Mouse (Mus musculus): Measurements from ENCODE around the gene Ms4a2. TPM values are rescaled to one million over a fixed set of nuclear protein-coding genes. Genes with fewer than 3 reads are reported as not detected.

Gene Ms4a2
- polyA plus RNA-seq, 1 experiment from 2014 or later: not detected

DNA sequence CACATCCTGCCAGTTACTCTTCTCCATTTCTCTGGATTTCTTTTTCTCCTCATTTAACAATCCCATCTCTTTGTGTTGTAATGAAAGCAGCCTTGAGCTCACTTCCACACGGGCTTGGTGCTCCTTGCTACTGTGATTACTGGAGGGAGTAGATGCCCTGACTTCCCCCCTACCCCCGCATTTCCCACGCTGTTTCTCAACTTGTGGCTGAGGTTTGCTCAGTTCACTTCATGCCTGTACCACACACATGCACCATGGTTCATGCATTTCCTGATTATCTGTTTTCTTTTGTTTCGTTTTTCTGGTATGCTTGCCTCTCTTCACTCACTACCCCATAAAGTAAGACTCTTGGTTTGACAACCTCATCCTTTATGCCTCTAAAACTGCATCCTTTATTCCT, 34.3 kb downstream of the Ms4a2 start:
- no peak overlapping the region for H3K9ac ChIP-seq
- no peak overlapping the region for H3K4me3 ChIP-seq
- no peaks in the 10 kb centered on the region for H3K27me3 ChIP-seq (replicated peaks)
- no peaks in the 10 kb centered on the region for H3K4me1 ChIP-seq
- 53% methylated on average over 4 of the region's 4 CpGs for WGBS
- H3K9me3 ChIP-seq: no peaks in the 10 kb centered on the region
- no peak overlapping the region for H3K4me2 ChIP-seq
- no peaks in the 10 kb centered on the region for H3K36me3 ChIP-seq
- no peak overlapping the region for H3K27ac ChIP-seq (replicated peaks)
- ATAC-seq (ENCODE audit: extremely low read depth, insufficient number of reproducible peaks, low FRiP score, low TSS enrichment): no peak

- ATAC-seq (ENCODE audit: extremely low read depth, insufficient number of reproducible peaks, low FRiP score, low TSS enrichment): no peak
- no peaks in the 10 kb centered on the region for H3K9me3 ChIP-seq
- WGBS: 81% methylated on average over 8 of the region's 8 CpGs
- H3K4me2 ChIP-seq: no peak overlapping the region
- no peak overlapping the region for H3K27ac ChIP-seq (replicated peaks)
- no peaks in the 10 kb centered on the region for H3K36me3 ChIP-seq
- no peak overlapping the region for H3K4me3 ChIP-seq
- no peak overlapping the region for H3K9ac ChIP-seq
- H3K4me1 ChIP-seq: no peaks in the 10 kb centered on the region
- H3K27me3 ChIP-seq (replicated peaks): no peaks in the 10 kb centered on the region
Measured at GRCm38 (mm10) chr19:11574965-11575364, 48.6 kb downstream of the Ms4a2 start.

Other genes starting within 250 kb of the Ms4a2 start
- 2.8 and 4.2 TPM in 2 replicates for gene Ms4a4a, start 248.2 kb downstream of the Ms4a2 start, polyA plus RNA-seq (2015; fragmentation: Nextera tagmentation; extraction: Ambion mirVana)
- gene Ms4a4c, start 218.9 kb downstream of the Ms4a2 start, polyA plus RNA-seq (2015; fragmentation: Nextera tagmentation; extraction: Ambion mirVana): 0.27 and 1.3 TPM in 2 replicates
- not detected in 2 replicates for gene Ms4a4b, start 180.2 kb downstream of the Ms4a2 start, polyA plus RNA-seq (2015; fragmentation: Nextera tagmentation; extraction: Ambion mirVana)
- gene Ms4a6c, start 154.4 kb downstream of the Ms4a2 start, polyA plus RNA-seq (2015; fragmentation: Nextera tagmentation; extraction: Ambion mirVana): 2.8 and 3.7 TPM in 2 replicates
- gene Gm8369, start 137.8 kb downstream of the Ms4a2 start, polyA plus RNA-seq (2015; fragmentation: Nextera tagmentation; extraction: Ambion mirVana): not detected in 2 replicates
- 3.0 and 3.7 TPM in 2 replicates for gene Ms4a6b, start 107.2 kb downstream of the Ms4a2 start, polyA plus RNA-seq (2015; fragmentation: Nextera tagmentation; extraction: Ambion mirVana)
- gene Ms4a4d, start 86.9 kb downstream of the Ms4a2 start, polyA plus RNA-seq (2015; fragmentation: Nextera tagmentation; extraction: Ambion mirVana): 0.37 and 0.47 TPM in 2 replicates
- 1.7 and 2.6 TPM in 2 replicates for gene Ms4a6d, start 18.9 kb downstream of the Ms4a2 start, polyA plus RNA-seq (2015; fragmentation: Nextera tagmentation; extraction: Ambion mirVana)
- gene Ms4a3, start 17.1 kb upstream of the Ms4a2 start, polyA plus RNA-seq (2015; fragmentation: Nextera tagmentation; extraction: Ambion mirVana): 0.12 and 0.31 TPM in 2 replicates
- gene Oosp2, start 36.8 kb upstream of the Ms4a2 start, polyA plus RNA-seq (2015; fragmentation: Nextera tagmentation; extraction: Ambion mirVana): not detected in 2 replicates
- not detected in 2 replicates for gene Oosp1, start 67.4 kb upstream of the Ms4a2 start, polyA plus RNA-seq (2015; fragmentation: Nextera tagmentation; extraction: Ambion mirVana)
- not detected in 2 replicates for gene Oosp3, start 73.3 kb upstream of the Ms4a2 start, polyA plus RNA-seq (2015; fragmentation: Nextera tagmentation; extraction: Ambion mirVana)
- not detected in 2 replicates for gene Gif, start 123.8 kb upstream of the Ms4a2 start, polyA plus RNA-seq (2015; fragmentation: Nextera tagmentation; extraction: Ambion mirVana)
- 63.4 and 69.6 TPM in 2 replicates for gene Mrpl16, start 146.7 kb upstream of the Ms4a2 start, polyA plus RNA-seq (2015; fragmentation: Nextera tagmentation; extraction: Ambion mirVana)
- gene Stx3, start 195.7 kb upstream of the Ms4a2 start, polyA plus RNA-seq (2015; fragmentation: Nextera tagmentation; extraction: Ambion mirVana): 4.6 and 5.2 TPM in 2 replicates
- gene Olfr1417, start 215.5 kb upstream of the Ms4a2 start, polyA plus RNA-seq (2015; fragmentation: Nextera tagmentation; extraction: Ambion mirVana): not detected in 2 replicates
- not detected in 2 replicates for gene Olfr1418, start 237.3 kb upstream of the Ms4a2 start, polyA plus RNA-seq (2015; fragmentation: Nextera tagmentation; extraction: Ambion mirVana)

All from heart, embryonic 13.5 days (tissue).